ENCODE assay signal across 7 mouse cellular contexts in the genomic region with DNA sequence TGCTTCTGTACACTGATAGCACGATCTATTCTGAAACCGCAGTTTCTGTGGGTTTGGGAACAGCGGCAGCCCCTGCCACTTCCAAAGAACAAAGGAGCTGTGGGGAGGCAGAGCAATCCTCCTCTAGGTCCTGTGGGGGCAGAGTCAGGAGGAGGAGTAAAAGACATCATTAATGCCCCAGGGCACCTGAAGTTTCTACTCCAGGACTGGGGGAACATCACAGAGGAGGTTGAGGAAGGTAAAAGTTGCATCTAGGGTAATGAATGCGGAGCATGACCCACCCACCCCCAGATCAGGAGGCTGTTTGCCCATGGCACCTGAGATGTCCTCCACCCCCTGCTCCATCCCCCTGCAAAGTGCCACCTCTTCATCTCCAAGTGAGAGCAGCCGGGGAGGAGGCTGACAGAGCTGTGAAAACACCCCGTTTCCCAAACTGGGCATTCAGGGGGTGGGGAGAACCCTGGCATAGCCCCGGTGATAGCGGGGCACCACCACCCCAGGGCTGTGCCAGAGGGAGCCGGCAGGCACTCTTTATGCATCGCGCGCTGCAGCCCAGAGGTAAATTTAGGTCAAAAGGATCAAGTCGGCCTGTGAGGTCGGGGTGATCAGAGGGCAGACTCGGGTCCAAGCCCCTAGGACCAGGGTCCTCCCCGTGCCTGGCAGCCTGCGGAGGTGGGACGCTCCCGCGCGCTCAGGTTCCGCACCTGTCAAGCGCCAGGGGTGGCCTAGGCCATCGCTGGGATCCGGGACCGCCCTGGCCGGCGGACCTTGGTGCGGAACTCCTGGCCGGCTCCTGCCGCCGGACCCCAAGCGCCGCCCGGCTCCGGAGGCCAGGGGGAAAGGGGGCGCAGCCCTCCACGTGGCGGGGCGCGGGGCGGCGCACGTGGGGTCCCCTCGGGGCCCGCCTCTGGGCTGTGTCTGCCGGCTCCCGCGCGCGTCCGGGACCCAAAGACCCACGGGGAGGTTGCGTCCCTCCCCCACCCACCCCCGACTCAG. TPM values are rescaled to one million over a fixed set of nuclear protein-coding genes. Genes with fewer than 3 reads are reported as not detected.
A peak's percentile ranks its signal among the peaks of the same experiment; 100 is the strongest.
DNase-seq lines count a peak whose midpoint lies in the region; ATAC-seq and TF ChIP-seq lines count a peak whose summit lies in the region.

No protein-coding gene starts in this region.

- TF ChIP-seq CTCF in testis, adult 2 months (IDR thresholded peaks at IDR 0.05; ENCODE audit: control insufficient read depth, insufficient read depth, insufficient replicate concordance, low read depth, low read length) = no peak
- no peak for TF ChIP-seq CTCF in brain, embryonic 14.5 days (IDR thresholded peaks at IDR 0.05; ENCODE audit: borderline replicate concordance, extremely low read depth, insufficient read depth, insufficient read length)

- H3K9me3 ChIP-seq in forebrain, embryonic 15.5 days = no peaks in the 10 kb centered on the region
- H3K9me3 ChIP-seq in kidney, embryonic 14.5 days (ENCODE audit: control insufficient read depth, low read length) = peaks cover 4% of the 10 kb centered on the region; the same call in 1 of the 2 replicates

- 1% methylated on average over 42 of the region's 55 CpGs for WGBS in forebrain, embryonic 15.5 days
- WGBS in kidney, embryonic 14.5 days = 2% methylated on average over 37 of the region's 55 CpGs

- TF ChIP-seq POLR2A in testis, adult 2 months (IDR thresholded peaks at IDR 0.05; ENCODE audit: control insufficient read depth, low read depth, low read length) = no peak
- TF ChIP-seq POLR2A in brain, embryonic 14.5 days (IDR thresholded peaks at IDR 0.05; ENCODE audit: borderline replicate concordance, extremely low read depth, insufficient read depth, insufficient read length, poor library complexity, severe bottlenecking) = no peak

- H3K9ac ChIP-seq in forebrain, embryonic 15.5 days (replicated peaks) = peak overlapping the region; percentile 85
- H3K9ac ChIP-seq in kidney, embryonic 14.5 days (ENCODE audit: low read depth, low read length) = peak overlapping the region; percentile 96

- peak overlapping the region; percentile 82 for H3K4me3 ChIP-seq in testis, adult 2 months (ENCODE audit: control insufficient read depth, low read depth, low read length)
- peak overlapping the region; percentile 92 for H3K4me3 ChIP-seq in forebrain, embryonic 15.5 days
- H3K4me3 ChIP-seq in kidney, embryonic 14.5 days (ENCODE audit: low read length) = peak overlapping the region; percentile 86

- no peaks in the 10 kb centered on the region for H3K36me3 ChIP-seq in testis, adult 2 months (ENCODE audit: control insufficient read depth, insufficient read depth, low read length)
- H3K36me3 ChIP-seq in forebrain, embryonic 15.5 days = no peaks in the 10 kb centered on the region
- no peaks in the 10 kb centered on the region for H3K36me3 ChIP-seq in kidney, embryonic 14.5 days (ENCODE audit: control insufficient read depth, insufficient read depth, low read length)

- peak; percentile 49 for ATAC-seq in forebrain, embryonic 15.5 days (replicated peaks)
- ATAC-seq in kidney, embryonic 14.5 days (ENCODE audit: low FRiP score, low TSS enrichment) = peak; percentile 48

- DNase-seq in testis, postnatal 10 days (ENCODE audit: low spot score) = no peak
- peak; percentile 30 for DNase-seq in brain, embryonic 14.5 days (ENCODE audit: low read depth)
- DNase-seq in lung, postnatal 4 days = peak; percentile 52 to 63
- peak; percentile 41 to 79 for DNase-seq in spleen, postnatal 4 days (ENCODE audit: low spot score in 2 of 2)

- H3K27ac ChIP-seq in testis, adult 2 months (ENCODE audit: control insufficient read depth, insufficient read depth, low read depth, low read length) = peak overlapping the region; percentile 51
- peak overlapping the region; percentile 70 for H3K27ac ChIP-seq in forebrain, embryonic 15.5 days (replicated peaks)
- H3K27ac ChIP-seq in kidney, embryonic 14.5 days (ENCODE audit: low read depth, low read length) = peak overlapping the region; percentile 78; the same call in 1 of the 2 replicates

- H3K4me1 ChIP-seq in testis, adult 2 months (ENCODE audit: control insufficient read depth, insufficient read depth, low read length) = peaks cover 24% of the 10 kb centered on the region
- H3K4me1 ChIP-seq in forebrain, embryonic 15.5 days = peaks cover 21% of the 10 kb centered on the region
- H3K4me1 ChIP-seq in kidney, embryonic 14.5 days (ENCODE audit: control insufficient read depth, insufficient read depth, low read length) = 0 out of 2 replicates have a peak, but pooled peaks cover 6% of the 10 kb centered on the region

- H3K4me2 ChIP-seq in forebrain, embryonic 15.5 days (replicated peaks) = peak overlapping the region; percentile 92
- H3K4me2 ChIP-seq in kidney, embryonic 14.5 days (replicated peaks; ENCODE audit: low read depth, low read length) = peak overlapping the region; percentile 93

- no peaks in the 10 kb centered on the region for H3K27me3 ChIP-seq in testis, adult 2 months (ENCODE audit: control insufficient read depth, insufficient read depth, low read length)
- no peaks in the 10 kb centered on the region for H3K27me3 ChIP-seq in forebrain, embryonic 15.5 days
- no peaks in the 10 kb centered on the region for H3K27me3 ChIP-seq in kidney, embryonic 14.5 days (ENCODE audit: control insufficient read depth, insufficient read depth, low read length)

RNA-seq across cellular contexts. Expression of a gene that starts 0.7 kb away (rescaled TPM):
- 18.9 and 22.3 TPM in 2 replicates for polyA plus RNA-seq in testis, adult 2 months (2012; rRNA removed)
- 53.0 and 59.7 TPM in 2 replicates for polyA plus RNA-seq in brain, embryonic 14.5 days (2012; rRNA removed)
- polyA plus RNA-seq in forebrain, embryonic 15.5 days (2015; fragmentation: Nextera tagmentation; extraction: Ambion mirVana) = 62.1 and 62.9 TPM in 2 replicates
- polyA plus RNA-seq in kidney, embryonic 14.5 days (2014; fragmentation: Nextera tagmentation; extraction: Ambion mirVana) = 25.0 and 40.9 TPM in 2 replicates

RNA-seq across cellular contexts. Expression of a gene that starts 42.6 kb away (rescaled TPM):
- polyA plus RNA-seq in testis, adult 2 months (2012; rRNA removed) = 109 and 115 TPM in 2 replicates
- polyA plus RNA-seq in brain, embryonic 14.5 days (2012; rRNA removed) = 621 and 683 TPM in 2 replicates
- 538 and 543 TPM in 2 replicates for polyA plus RNA-seq in forebrain, embryonic 15.5 days (2015; fragmentation: Nextera tagmentation; extraction: Ambion mirVana)
- polyA plus RNA-seq in kidney, embryonic 14.5 days (2014; fragmentation: Nextera tagmentation; extraction: Ambion mirVana) = 335 and 457 TPM in 2 replicates
